Mouse (Mus musculus) urinary bladder, postnatal 14 days (tissue): Measurements from ENCODE around the gene Gm21721.
"Not testable (repeated sequence)": the region's sequence is repeated elsewhere in the genome, so short reads cannot be mapped to it uniquely, and the experiment has no call there.

Source experiments
- DNase-seq: peaks from one replicate; pipeline ENCODE4 v3.0.0; 2021; ENCODE audit warnings: low spot score

Gm21721 gene

GRCm38 (mm10) chrY:9202090-9202489 is at the start of gene Gm21721:
Gm21721 (minus strand) TSS chrY:9202190.
- DNase-seq: not testable (repeated sequence)
